Mouse (Mus musculus) midbrain, embryonic 14.5 days (tissue): ENCODE measurements around the gene Gprasp1. TPM values are rescaled to one million over a fixed set of nuclear protein-coding genes. Genes with fewer than 3 reads are reported as not detected.

Experiments
- ATAC-seq: fragments of 200-750 bp; cut with Nextera tagmentation; 2 replicates; pipeline ENCODE4 v1.8.0; 2017; ENCODE audit warnings: moderate number of reproducible peaks, moderate library complexity; ENCODE audit not compliant: low FRiP score, low TSS enrichment
- DNase-seq: peaks from one replicate; pipeline ENCODE4 v3.0.0-alpha.2; 2015
- H3K27ac ChIP-seq: fragments of 300-500 bp; sonication (generic); replicated peaks from 2 replicates; pipeline ENCODE4 v1.5.1; 2014; ENCODE audit warnings: mild to moderate bottlenecking, low read depth, low read length, moderate library complexity
- H3K27me3 ChIP-seq: fragments of 300-500 bp; sonication (generic); 2 replicates; pipeline ENCODE4 v1.6.1; 2014; ENCODE audit warnings: low read length, control low read depth, mixed read lengths; ENCODE audit not compliant: control insufficient read depth, insufficient read depth
- H3K36me3 ChIP-seq: fragments of 300-500 bp; sonication (generic); 2 replicates; pipeline ENCODE4 v1.6.1; 2014; ENCODE audit warnings: low read length, control low read depth; ENCODE audit not compliant: control insufficient read depth, insufficient read depth
- H3K4me1 ChIP-seq: fragments of 300-500 bp; sonication (generic); 2 replicates; pipeline ENCODE4 v1.6.1; 2014; ENCODE audit warnings: mild to moderate bottlenecking, antibody characterized with exemption, low read length, control low read depth; ENCODE audit not compliant: control insufficient read depth, insufficient read depth
- H3K4me2 ChIP-seq: fragments of 300-500 bp; sonication (generic); 2 replicates; pipeline ENCODE4 v1.6.1; 2014; ENCODE audit warnings: mild to moderate bottlenecking, low read length, moderate library complexity
- H3K4me3 ChIP-seq: fragments of 300-500 bp; sonication (generic); replicated peaks from 2 replicates; pipeline ENCODE4 v1.5.1; 2014; ENCODE audit warnings: low read depth, low read length
- H3K9ac ChIP-seq: fragments of 300-500 bp; sonication (generic); replicated peaks from 2 replicates; pipeline ENCODE4 v1.6.1; 2014; ENCODE audit warnings: mild to moderate bottlenecking, low read length, moderate library complexity
- H3K9me3 ChIP-seq: fragments of 300-500 bp; sonication (generic); 2 replicates; pipeline ENCODE4 v1.6.1; 2016; ENCODE audit warnings: low read length, control low read depth, mixed read lengths; ENCODE audit not compliant: control insufficient read depth
- WGBS: fragments of 180-500 bp; shearing (Covaris S2); extraction: QIAGEN DNeasy Blood & Tissue Kit; methylation state at CpG from one replicate; pipeline ENCODE4 v1.1.7; 2014; 5-methylcytosine and 5-hydroxymethylcytosine counted together
- polyA plus RNA-seq: library from polyadenylated mRNA; unstranded; fragments of >200 nt; fragmentation: Nextera tagmentation; extraction: Ambion mirVana; gene quantifications from 2 replicates; pipeline ENCODE4 v1.2.1, GENCODE M21; 2014

The Gprasp1 gene
- 129 and 235 TPM in 2 replicates for polyA plus RNA-seq

GRCm38 (mm10) chrX:135742304-135743055 is at the start of gene Gprasp1, which contains the start of gene Armcx5:
Gprasp1 (plus strand) TSS chrX:135742733.
Armcx5 (plus strand) TSS chrX:135742733.
- H3K36me3 ChIP-seq, result no peaks in the 10 kb centered on the region
- DNase-seq (peak; percentile 95), ATAC-seq (peak; percentile 97)
- H3K4me3 ChIP-seq, result peak within 1 kb of the TSS; percentile 46
- H3K27ac ChIP-seq, result peak within 1 kb of the TSS; percentile 89
- H3K9me3 ChIP-seq, result no peaks in the 10 kb centered on the region
- peak within 1 kb of the TSS; percentile 67 for H3K4me2 ChIP-seq
- H3K9ac ChIP-seq, result peak within 1 kb of the TSS; percentile 58
- H3K4me1 ChIP-seq, result no peaks in the 10 kb centered on the region
- no peaks in the 10 kb centered on the region for H3K27me3 ChIP-seq
- WGBS, result 20% methylated on average over 48 of the region's 48 CpGs

GRCm38 (mm10) chrX:135693633-135694032 is 48.9 kb upstream of the Gprasp1 start, which contains the start of gene Tcp11x2:
Tcp11x2 (minus strand) TSS chrX:135693790.
- no peak within 1 kb of the TSS for H3K4me3 ChIP-seq
- WGBS, result 67% methylated on average over 1 of the region's 1 CpGs

GRCm38 (mm10) chrX:135703111-135703510 is 39.4 kb upstream of the Gprasp1 start:
- no peak overlapping the region for H3K4me2 ChIP-seq
- ATAC-seq (no peak), DNase-seq (no peak)
- no peak overlapping the region for H3K4me3 ChIP-seq
- WGBS, result 92% methylated on average over 1 of the region's 1 CpGs
- H3K36me3 ChIP-seq, result no peaks in the 10 kb centered on the region
- no peak overlapping the region for H3K9ac ChIP-seq
- H3K4me1 ChIP-seq, result no peaks in the 10 kb centered on the region
- no peak overlapping the region for H3K27ac ChIP-seq
- H3K9me3 ChIP-seq, result no peaks in the 10 kb centered on the region
- no peaks in the 10 kb centered on the region for H3K27me3 ChIP-seq

More at GRCm38 (mm10) chrX:135693633-135694032, 48.9 kb upstream of the Gprasp1 start, which contains the start of gene Tcp11x2:
- Histone ChIP-seq H3K9me3 (no peaks in the 10 kb centered on the region), H3K27me3 (no peaks in the 10 kb centered on the region), H3K4me1 (no peaks in the 10 kb centered on the region), H3K27ac (no peak within 1 kb of the TSS), H3K4me2 (no peak within 1 kb of the TSS), H3K36me3 (no peaks in the 10 kb centered on the region), H3K9ac (no peak within 1 kb of the TSS)
- DNase-seq (no peak), ATAC-seq (no peak)

DNA sequence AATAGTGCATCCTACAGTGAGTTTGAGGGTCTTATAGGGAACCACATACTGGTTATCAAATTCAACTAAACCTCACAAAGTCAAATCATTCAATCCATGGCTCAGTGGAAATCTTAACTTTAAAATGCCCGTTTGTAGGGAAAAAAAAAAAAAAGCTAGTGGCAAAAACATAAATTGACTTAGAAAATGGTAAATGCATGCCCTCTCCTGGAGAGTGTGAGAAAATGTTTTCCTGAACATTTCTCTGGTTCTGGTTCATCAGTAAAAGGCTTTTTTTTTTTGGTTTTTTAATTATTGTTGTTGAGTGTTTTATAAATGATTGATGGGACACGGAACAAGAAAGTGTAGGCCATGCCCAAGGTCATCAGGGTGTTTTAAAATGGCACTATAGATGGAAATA is 38.2 kb upstream of the Gprasp1 start:
- Histone ChIP-seq H3K4me1 (no peaks in the 10 kb centered on the region), H3K9ac (no peak overlapping the region), H3K4me2 (no peak overlapping the region), H3K4me3 (no peak overlapping the region), H3K36me3 (no peaks in the 10 kb centered on the region), H3K27ac (no peak overlapping the region), H3K9me3 (no peaks in the 10 kb centered on the region), H3K27me3 (no peaks in the 10 kb centered on the region)
- 56% methylated on average over 2 of the region's 2 CpGs for WGBS
- DNase-seq (peak; percentile 0), ATAC-seq (no peak)

GRCm38 (mm10) chrX:135712845-135713244 is 29.7 kb upstream of the Gprasp1 start:
- no peaks in the 10 kb centered on the region for H3K27me3 ChIP-seq
- no peaks in the 10 kb centered on the region for H3K36me3 ChIP-seq
- no peak overlapping the region for H3K4me2 ChIP-seq
- H3K27ac ChIP-seq, result no peak overlapping the region
- no peak for DNase-seq
- no peak overlapping the region for H3K4me3 ChIP-seq
- no peak overlapping the region for H3K9ac ChIP-seq
- no peaks in the 10 kb centered on the region for H3K9me3 ChIP-seq
- no peak for ATAC-seq
- 76% methylated on average over 2 of the region's 2 CpGs for WGBS
- H3K4me1 ChIP-seq, result no peaks in the 10 kb centered on the region

DNA sequence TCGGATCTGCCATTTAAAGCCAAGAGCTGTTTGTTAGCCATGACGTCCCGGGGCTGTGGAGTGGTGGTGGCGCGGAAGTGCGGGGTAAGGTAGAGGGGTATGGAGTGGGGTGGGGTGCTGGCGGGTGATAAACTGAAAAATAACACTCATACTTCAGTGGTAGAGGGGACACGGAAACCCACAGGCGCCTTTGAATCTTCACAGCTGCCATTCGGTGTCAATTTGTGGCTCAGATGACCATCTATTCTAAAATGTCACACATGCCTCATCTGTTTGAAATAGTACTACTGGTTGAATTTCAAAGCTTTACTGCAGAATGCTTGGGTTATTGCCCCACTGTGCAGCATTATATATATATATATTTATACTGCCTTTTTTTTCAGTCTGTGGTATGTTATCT is 17.4 kb upstream of the Gprasp1 start, which contains the start of gene Tmsb15a:
Tmsb15a (minus strand) TSS at position 101 of the 400 bp plus-strand sequence.
- no peaks in the 10 kb centered on the region for H3K27me3 ChIP-seq
- H3K36me3 ChIP-seq, result no peaks in the 10 kb centered on the region
- no peak within 1 kb of the TSS for H3K27ac ChIP-seq
- 87% methylated on average over 10 of the region's 10 CpGs for WGBS
- no peak within 1 kb of the TSS for H3K9ac ChIP-seq
- no peak within 1 kb of the TSS for H3K4me3 ChIP-seq
- H3K9me3 ChIP-seq, result no peaks in the 10 kb centered on the region
- ATAC-seq (no peak), DNase-seq (no peak)
- no peak within 1 kb of the TSS for H3K4me2 ChIP-seq
- no peaks in the 10 kb centered on the region for H3K4me1 ChIP-seq

- H3K4me2 ChIP-seq, result no peak overlapping the region
- no peak overlapping the region for H3K4me3 ChIP-seq
- H3K27me3 ChIP-seq, result no peaks in the 10 kb centered on the region
- no peak overlapping the region for H3K9ac ChIP-seq
- ATAC-seq (no peak), DNase-seq (no peak)
- H3K27ac ChIP-seq, result no peak overlapping the region
- H3K9me3 ChIP-seq, result no peaks in the 10 kb centered on the region
- WGBS, result 94% methylated on average over 2 of the region's 2 CpGs
- H3K36me3 ChIP-seq, result no peaks in the 10 kb centered on the region
- H3K4me1 ChIP-seq, result no peaks in the 10 kb centered on the region
These were observed 3.6 kb upstream of the Gprasp1 start for GRCm38 (mm10) chrX:135738730-135739520.

DNA sequence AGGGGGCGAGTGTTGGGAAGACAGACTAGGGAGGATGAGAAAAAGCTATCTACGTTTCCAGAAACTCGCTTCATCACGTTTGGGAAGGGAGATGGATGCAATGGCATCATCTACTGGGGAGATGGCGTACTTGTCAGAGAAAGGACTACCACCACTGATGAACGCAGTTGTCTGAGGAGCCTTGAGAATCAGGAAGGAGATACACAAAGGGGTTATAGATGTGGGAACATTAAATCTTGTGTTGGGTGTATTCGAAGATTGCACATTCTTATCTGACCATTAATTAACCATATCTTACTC is 473 bp downstream of the Gprasp1 start:
- Histone ChIP-seq H3K4me2 (peak overlapping the region; percentile 67), H3K4me3 (peak overlapping the region; percentile 46), H3K27me3 (no peaks in the 10 kb centered on the region), H3K9me3 (no peaks in the 10 kb centered on the region), H3K27ac (peak overlapping the region; percentile 89), H3K36me3 (no peaks in the 10 kb centered on the region), H3K9ac (peak overlapping the region; percentile 58), H3K4me1 (no peaks in the 10 kb centered on the region)
- peak; percentile 22; the same call in 1 of the 2 replicates for ATAC-seq
- WGBS, result 18% methylated on average over 7 of the region's 7 CpGs
- DNase-seq, result no peak
